In the genomic region with DNA sequence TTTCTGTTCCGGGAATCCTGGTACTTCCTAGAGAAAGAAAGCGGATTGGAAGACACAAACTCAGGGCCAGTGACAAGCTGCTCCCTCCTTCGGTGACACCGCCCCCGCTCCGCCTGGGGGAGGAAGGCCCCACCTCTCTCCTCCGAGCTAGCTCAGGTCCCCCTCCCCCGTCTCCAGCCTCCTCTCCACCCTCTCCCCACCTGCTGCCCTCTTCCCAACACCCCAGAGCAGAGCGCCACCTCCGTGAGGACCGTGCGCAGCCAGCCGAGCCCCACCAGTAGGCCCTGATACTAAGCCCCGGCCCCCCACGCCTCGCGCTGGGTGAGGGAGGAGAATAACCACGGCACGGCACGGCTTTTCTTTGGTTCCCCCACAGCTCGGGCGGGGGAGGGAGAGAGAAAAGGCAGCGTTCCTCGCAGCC, we compare ENCODE assay signal across 8 mouse cellular contexts. TPM values are rescaled to one million over a fixed set of nuclear protein-coding genes. Genes with fewer than 3 reads are reported as not detected.
DNase-seq lines count a peak whose midpoint lies in the region; ATAC-seq and TF ChIP-seq lines count a peak whose summit lies in the region.

No protein-coding gene starts in this region.

- no peak for TF ChIP-seq POLR2A in bone marrow, adult 2 months (IDR thresholded peaks at IDR 0.05; ENCODE audit: borderline replicate concordance, control insufficient read depth, low read depth, low read length)

- DNase-seq in B cell, adult 2 months: peak; percentile 56 to 57
- DNase-seq in kidney, postnatal 14 days: peak; percentile 89
- peak; percentile 73 for DNase-seq in neural tube, embryonic 10.5 days (ENCODE audit: extremely low spot score, low spot score)
- peak; percentile 89 for DNase-seq in stomach, postnatal 0 days (ENCODE audit: low spot score)

- peaks cover 11% of the 10 kb centered on the region; the same call in 1 of the 2 replicates for H3K36me3 ChIP-seq in embryonic facial prominence, embryonic 15.5 days
- peaks cover 32% of the 10 kb centered on the region for H3K36me3 ChIP-seq in heart, embryonic 14.5 days (ENCODE audit: control insufficient read depth, insufficient read depth, low read length)
- H3K36me3 ChIP-seq in liver, embryonic 12.5 days: peaks cover 15% of the 10 kb centered on the region
- no peaks in the 10 kb centered on the region; the same call in 1 of the 2 replicates for H3K36me3 ChIP-seq in stomach, postnatal 0 days (ENCODE audit: control insufficient read depth, insufficient read depth, low read length)

- H3K9me3 ChIP-seq in embryonic facial prominence, embryonic 15.5 days (replicated peaks): no peaks in the 10 kb centered on the region
- no peaks in the 10 kb centered on the region for H3K9me3 ChIP-seq in heart, embryonic 14.5 days (ENCODE audit: control insufficient read depth, low read length)
- H3K9me3 ChIP-seq in liver, embryonic 12.5 days (replicated peaks): no peaks in the 10 kb centered on the region
- H3K9me3 ChIP-seq in stomach, postnatal 0 days (ENCODE audit: control insufficient read depth, low read length): no peaks in the 10 kb centered on the region

- peaks cover 4% of the 10 kb centered on the region; the same call in 1 of the 2 replicates for H3K27me3 ChIP-seq in embryonic facial prominence, embryonic 15.5 days
- peaks cover 13% of the 10 kb centered on the region; the same call in 1 of the 2 replicates for H3K27me3 ChIP-seq in heart, embryonic 14.5 days (ENCODE audit: control insufficient read depth, insufficient read depth, low read length)
- H3K27me3 ChIP-seq in liver, embryonic 12.5 days (replicated peaks): peaks cover 34% of the 10 kb centered on the region
- no peaks in the 10 kb centered on the region for H3K27me3 ChIP-seq in stomach, postnatal 0 days (ENCODE audit: control insufficient read depth, insufficient read depth, low read length)

- H3K4me3 ChIP-seq in bone marrow, adult 2 months (replicated peaks; ENCODE audit: control insufficient read depth, low read depth, low read length): peak overlapping the region; percentile 81
- H3K4me3 ChIP-seq in embryonic facial prominence, embryonic 15.5 days (replicated peaks): peak overlapping the region; percentile 99
- H3K4me3 ChIP-seq in heart, embryonic 14.5 days (ENCODE audit: control insufficient read depth in 1 of 2, insufficient read depth in 1 of 2, low read depth in 1 of 2, low read length in 2 of 2): peak overlapping the region; percentile 90 to 99
- peak overlapping the region; percentile 93 for H3K4me3 ChIP-seq in liver, embryonic 12.5 days
- H3K4me3 ChIP-seq in stomach, postnatal 0 days (ENCODE audit: low read depth, low read length): peak overlapping the region; percentile 98

- TF ChIP-seq EP300 in stomach, postnatal 0 days (optimal IDR thresholded peaks at IDR 0.05): no peak

- ATAC-seq in embryonic facial prominence, embryonic 15.5 days (ENCODE audit: insufficient number of reproducible peaks, low FRiP score, low TSS enrichment, low read depth): peak; percentile 74
- ATAC-seq in heart, embryonic 14.5 days (ENCODE audit: insufficient number of reproducible peaks, insufficient read depth, low FRiP score, low read depth): peak; percentile 69
- peak; percentile 72 for ATAC-seq in liver, embryonic 12.5 days
- ATAC-seq in stomach, postnatal 0 days (ENCODE audit: low FRiP score, low TSS enrichment): peak; percentile 80

- H3K27ac ChIP-seq in bone marrow, adult 2 months (ENCODE audit: control insufficient read depth, insufficient read depth, low read depth, low read length, poor library complexity): peak overlapping the region; percentile 72
- H3K27ac ChIP-seq in embryonic facial prominence, embryonic 15.5 days (replicated peaks): peak overlapping the region; percentile 88
- H3K27ac ChIP-seq in heart, embryonic 14.5 days (replicated peaks in 1 of 2; ENCODE audit: control insufficient read depth in 1 of 2, insufficient read depth in 1 of 2, low read depth in 2 of 2, low read length in 2 of 2): peak overlapping the region; percentile 69 to 78
- peak overlapping the region; percentile 68 for H3K27ac ChIP-seq in liver, embryonic 12.5 days
- peak overlapping the region; percentile 85 for H3K27ac ChIP-seq in stomach, postnatal 0 days (replicated peaks)

- WGBS in bone marrow, adult 2 months: 1% methylated on average over 24 of the region's 24 CpGs
- WGBS in embryonic facial prominence, embryonic 15.5 days: 1% methylated on average over 20 of the region's 24 CpGs
- 0% methylated on average over 21 of the region's 24 CpGs for WGBS in heart, embryonic 14.5 days
- 1% methylated on average over 22 of the region's 24 CpGs for WGBS in liver, embryonic 12.5 days (ENCODE audit: insufficient replicate concordance)
- under 1% methylated on average over 21 of the region's 24 CpGs for WGBS in stomach, postnatal 0 days

- peak overlapping the region; percentile 92 for H3K4me2 ChIP-seq in embryonic facial prominence, embryonic 15.5 days (replicated peaks)
- H3K4me2 ChIP-seq in heart, embryonic 14.5 days (ENCODE audit: low read length): peak overlapping the region; percentile 79
- H3K4me2 ChIP-seq in liver, embryonic 12.5 days: peak overlapping the region; percentile 100
- H3K4me2 ChIP-seq in stomach, postnatal 0 days (replicated peaks; ENCODE audit: low read depth): peak overlapping the region; percentile 92

- H3K4me1 ChIP-seq in bone marrow, adult 2 months (ENCODE audit: control insufficient read depth, insufficient read depth, low read length): no peaks in the 10 kb centered on the region; the same call in 1 of the 2 replicates
- peaks cover 18% of the 10 kb centered on the region for H3K4me1 ChIP-seq in embryonic facial prominence, embryonic 15.5 days
- H3K4me1 ChIP-seq in heart, embryonic 14.5 days (ENCODE audit: control insufficient read depth in 2 of 2, insufficient read depth in 2 of 2, low read length in 2 of 2): peaks cover 3 to 13% of the 10 kb centered on the region in 2 experiments; a peak in 3 of 4 replicates
- peaks cover 28% of the 10 kb centered on the region for H3K4me1 ChIP-seq in liver, embryonic 12.5 days
- H3K4me1 ChIP-seq in stomach, postnatal 0 days (replicated peaks; ENCODE audit: control insufficient read depth, insufficient read depth): no peaks in the 10 kb centered on the region

- no peak for TF ChIP-seq CTCF in bone marrow, adult 2 months (IDR thresholded peaks at IDR 0.05; ENCODE audit: control insufficient read depth, insufficient read depth, low read length)
- TF ChIP-seq CTCF in stomach, postnatal 0 days (IDR thresholded peaks at IDR 0.05; ENCODE audit: low read depth): peak; percentile 49

- peak overlapping the region; percentile 83 for H3K9ac ChIP-seq in embryonic facial prominence, embryonic 15.5 days
- H3K9ac ChIP-seq in heart, embryonic 14.5 days (ENCODE audit: low read length): peak overlapping the region; percentile 91
- H3K9ac ChIP-seq in liver, embryonic 12.5 days: peak overlapping the region; percentile 87
- H3K9ac ChIP-seq in stomach, postnatal 0 days (ENCODE audit: low read length): peak overlapping the region; percentile 83

RNA-seq across cellular contexts. Expression of a gene that starts 0.8 kb away (rescaled TPM):
- 11.0 and 19.8 TPM in 2 replicates for polyA plus RNA-seq in bone marrow, adult 2 months (2011; ENCODE audit: insufficient read depth, insufficient read length, low replicate concordance, missing spikeins)
- polyA plus RNA-seq in embryonic facial prominence, embryonic 15.5 days (2015; fragmentation: Nextera tagmentation; extraction: Ambion mirVana): 52.6 and 53.3 TPM in 2 replicates
- polyA plus RNA-seq in heart, embryonic 14.5 days (2014; fragmentation: Nextera tagmentation; extraction: Ambion mirVana): 26.7 and 31.9 TPM in 2 replicates
- 22.4 TPM in 2 replicates for polyA plus RNA-seq in liver, embryonic 12.5 days (2016; fragmentation: Nextera tagmentation; extraction: Ambion mirVana)
- 29.5 and 33.1 TPM in 2 replicates for polyA plus RNA-seq in stomach, postnatal 0 days (2015; fragmentation: Nextera tagmentation; extraction: Ambion mirVana)

RNA-seq across cellular contexts. Expression of a gene that starts 15.7 kb away (rescaled TPM):
- 1.1 and 1.4 TPM in 2 replicates for polyA plus RNA-seq in bone marrow, adult 2 months (2011; ENCODE audit: insufficient read depth, insufficient read length, low replicate concordance, missing spikeins)
- polyA plus RNA-seq in embryonic facial prominence, embryonic 15.5 days (2015; fragmentation: Nextera tagmentation; extraction: Ambion mirVana): 6.0 and 8.0 TPM in 2 replicates
- not detected in 2 replicates for polyA plus RNA-seq in heart, embryonic 14.5 days (2014; fragmentation: Nextera tagmentation; extraction: Ambion mirVana)
- polyA plus RNA-seq in liver, embryonic 12.5 days (2016; fragmentation: Nextera tagmentation; extraction: Ambion mirVana): not detected in 2 replicates
- polyA plus RNA-seq in stomach, postnatal 0 days (2015; fragmentation: Nextera tagmentation; extraction: Ambion mirVana): 0.11 TPM in 1 of 2 replicates, not detected in the other

RNA-seq across cellular contexts. Expression of a gene that starts 27.4 kb away (rescaled TPM):
- polyA plus RNA-seq in bone marrow, adult 2 months (2011; ENCODE audit: insufficient read depth, insufficient read length, low replicate concordance, missing spikeins): not detected in 2 replicates
- polyA plus RNA-seq in embryonic facial prominence, embryonic 15.5 days (2015; fragmentation: Nextera tagmentation; extraction: Ambion mirVana): 0.07 TPM in 1 of 2 replicates, not detected in the other
- not detected in 2 replicates for polyA plus RNA-seq in heart, embryonic 14.5 days (2014; fragmentation: Nextera tagmentation; extraction: Ambion mirVana)
- not detected in 2 replicates for polyA plus RNA-seq in liver, embryonic 12.5 days (2016; fragmentation: Nextera tagmentation; extraction: Ambion mirVana)
- polyA plus RNA-seq in stomach, postnatal 0 days (2015; fragmentation: Nextera tagmentation; extraction: Ambion mirVana): not detected in 2 replicates

RNA-seq across cellular contexts. Expression of a gene that starts 34.2 kb away (rescaled TPM):
- 0.74 TPM in 1 of 2 replicates, not detected in the other for polyA plus RNA-seq in bone marrow, adult 2 months (2011; ENCODE audit: insufficient read depth, insufficient read length, low replicate concordance, missing spikeins)
- polyA plus RNA-seq in embryonic facial prominence, embryonic 15.5 days (2015; fragmentation: Nextera tagmentation; extraction: Ambion mirVana): 82.8 and 87.4 TPM in 2 replicates
- polyA plus RNA-seq in heart, embryonic 14.5 days (2014; fragmentation: Nextera tagmentation; extraction: Ambion mirVana): 21.5 and 23.4 TPM in 2 replicates
- 83.5 and 90.2 TPM in 2 replicates for polyA plus RNA-seq in liver, embryonic 12.5 days (2016; fragmentation: Nextera tagmentation; extraction: Ambion mirVana)
- 117 and 127 TPM in 2 replicates for polyA plus RNA-seq in stomach, postnatal 0 days (2015; fragmentation: Nextera tagmentation; extraction: Ambion mirVana)

RNA-seq across cellular contexts. Expression of a gene that starts 47.1 kb away (rescaled TPM):
- polyA plus RNA-seq in bone marrow, adult 2 months (2011; ENCODE audit: insufficient read depth, insufficient read length, low replicate concordance, missing spikeins): 0.25 TPM in 1 of 2 replicates, not detected in the other
- polyA plus RNA-seq in embryonic facial prominence, embryonic 15.5 days (2015; fragmentation: Nextera tagmentation; extraction: Ambion mirVana): 0.04 and 0.05 TPM in 2 replicates
- 0.22 and 0.51 TPM in 2 replicates for polyA plus RNA-seq in heart, embryonic 14.5 days (2014; fragmentation: Nextera tagmentation; extraction: Ambion mirVana)
- polyA plus RNA-seq in liver, embryonic 12.5 days (2016; fragmentation: Nextera tagmentation; extraction: Ambion mirVana): not detected in 2 replicates
- polyA plus RNA-seq in stomach, postnatal 0 days (2015; fragmentation: Nextera tagmentation; extraction: Ambion mirVana): 0.02 TPM in 1 of 2 replicates, not detected in the other

Comparison
In these comparisons a context has a peak if more than half of its experiments do, and no peak if none do; other contexts are left out.
1. Peak in every context shown above with its lines: DNase-seq, ATAC-seq, H3K4me3 ChIP-seq and H3K27ac ChIP-seq.